Mouse (Mus musculus) embryonic facial prominence, embryonic 10.5 days (tissue): ENCODE measurements around the gene Stim1. TPM values are rescaled to one million over a fixed set of nuclear protein-coding genes. Genes with fewer than 3 reads are reported as not detected.

Experiments used
- DNase-seq: peaks from one replicate; pipeline ENCODE4 v3.0.0-alpha.2; 2017; ENCODE audit warnings: low spot score
- H3K27ac ChIP-seq: fragments of 300-500 bp; sonication (generic); replicated peaks from 2 replicates; pipeline ENCODE4 v1.5.1; 2016; ENCODE audit warnings: mild to moderate bottlenecking
- H3K27me3 ChIP-seq: fragments of 300-500 bp; sonication (generic); replicated peaks from 2 replicates; pipeline ENCODE4 v1.6.1; 2016; ENCODE audit warnings: low read depth, mild to moderate bottlenecking; ENCODE audit not compliant: poor library complexity, severe bottlenecking
- H3K36me3 ChIP-seq: fragments of 300-500 bp; sonication (generic); replicated peaks from 2 replicates; pipeline ENCODE4 v1.6.1; 2016; ENCODE audit warnings: mild to moderate bottlenecking, moderate library complexity
- H3K4me1 ChIP-seq: fragments of 300-500 bp; sonication (generic); 2 replicates; pipeline ENCODE4 v1.6.1; 2016
- H3K4me3 ChIP-seq: fragments of 300-500 bp; sonication (generic); 2 replicates; pipeline ENCODE4 v1.5.1; 2016; ENCODE audit warnings: mild to moderate bottlenecking, moderate library complexity
- H3K9me3 ChIP-seq: fragments of 300-500 bp; sonication (generic); 2 replicates; pipeline ENCODE4 v1.6.1; 2016; ENCODE audit warnings: mild to moderate bottlenecking
- WGBS: fragments of 180-500 bp; shearing (Covaris S2); methylation state at CpG from one replicate; pipeline ENCODE4 v1.1.7; 2016; 5-methylcytosine and 5-hydroxymethylcytosine counted together
- polyA plus RNA-seq: library from polyadenylated mRNA; unstranded; fragments of >200 nt; fragmentation: Nextera tagmentation; extraction: Ambion mirVana; gene quantifications from 2 replicates; pipeline ENCODE4 v1.2.1, GENCODE M21; 2016

Stim1 gene
- polyA plus RNA-seq, 1 experiment from 2014 or later = 14.6 TPM

DNA sequence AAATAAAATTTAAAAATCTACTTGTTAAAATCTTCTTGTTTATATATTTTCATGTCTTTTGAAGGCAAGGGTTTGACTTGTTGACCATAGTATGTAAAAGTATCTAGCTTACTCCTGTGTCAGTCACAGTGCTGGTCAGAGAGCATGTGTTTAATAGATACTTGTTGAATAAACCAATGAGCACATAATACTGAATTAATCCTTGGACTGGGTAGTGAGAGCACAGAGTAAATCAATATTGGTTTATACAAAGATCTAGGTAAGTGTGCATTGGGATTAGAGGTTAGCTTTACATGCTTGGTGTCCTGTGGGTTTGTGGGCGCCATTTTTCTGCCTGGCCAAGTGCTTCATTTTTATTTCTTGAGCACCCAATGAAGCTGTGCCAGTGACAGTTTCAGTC, 13.8 kb downstream of the Stim1 start:
- no peaks in the 10 kb centered on the region for H3K27me3 ChIP-seq
- no peaks in the 10 kb centered on the region for H3K9me3 ChIP-seq
- 94% methylated on average over 1 of the region's 1 CpGs for WGBS
- H3K4me3 ChIP-seq = no peak overlapping the region
- H3K36me3 ChIP-seq = no peaks in the 10 kb centered on the region
- no peaks in the 10 kb centered on the region for H3K4me1 ChIP-seq
- H3K27ac ChIP-seq = no peak overlapping the region
- DNase-seq = no peak

DNA sequence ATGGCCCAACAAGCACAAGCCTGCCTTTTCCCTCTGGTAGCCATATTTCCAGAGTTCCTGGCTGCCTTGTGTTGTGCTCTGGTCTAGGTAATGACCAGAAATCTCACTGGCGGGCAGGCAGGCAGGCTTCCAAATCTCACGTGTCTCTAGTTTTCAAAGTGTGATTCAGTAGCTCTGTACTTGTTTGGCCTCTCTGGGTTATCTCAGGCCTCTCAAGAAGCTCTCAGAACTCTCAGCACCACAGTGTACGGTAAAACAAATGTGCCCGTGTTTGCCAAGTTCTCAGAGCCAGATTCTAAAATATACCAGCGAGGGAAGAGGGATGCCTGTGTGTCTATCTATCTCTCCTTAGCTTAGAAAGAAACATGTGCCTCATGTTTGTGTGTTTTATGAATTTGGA, 14.7 kb downstream of the Stim1 start:
- whole genome bisulfite sequencing = 85% methylated on average over 5 of the region's 5 CpGs
- DNase-seq = no peak
- Histone ChIP-seq H3K9me3 (no peaks in the 10 kb centered on the region), H3K27me3 (no peaks in the 10 kb centered on the region), H3K27ac (no peak overlapping the region), H3K4me3 (no peak overlapping the region), H3K36me3 (no peaks in the 10 kb centered on the region), H3K4me1 (no peaks in the 10 kb centered on the region)

- no peak for DNase-seq
- Histone ChIP-seq H3K27me3 (no peaks in the 10 kb centered on the region), H3K4me1 (peaks cover 8% of the 10 kb centered on the region), H3K36me3 (no peaks in the 10 kb centered on the region), H3K27ac (no peak overlapping the region), H3K4me3 (no peak overlapping the region), H3K9me3 (no peaks in the 10 kb centered on the region)
- WGBS = 82% methylated on average over 6 of the region's 6 CpGs
Measured at GRCm38 (mm10) chr7:102289466-102289865, 21.9 kb downstream of the Stim1 start.

- WGBS = 95% methylated on average over 3 of the region's 3 CpGs
- Histone ChIP-seq H3K27ac (no peak overlapping the region), H3K4me3 (no peak overlapping the region), H3K36me3 (no peaks in the 10 kb centered on the region), H3K4me1 (peaks cover 8% of the 10 kb centered on the region), H3K27me3 (no peaks in the 10 kb centered on the region), H3K9me3 (no peaks in the 10 kb centered on the region)
- DNase-seq = no peak
Measured at GRCm38 (mm10) chr7:102292228-102292627, 24.6 kb downstream of the Stim1 start.

DNA sequence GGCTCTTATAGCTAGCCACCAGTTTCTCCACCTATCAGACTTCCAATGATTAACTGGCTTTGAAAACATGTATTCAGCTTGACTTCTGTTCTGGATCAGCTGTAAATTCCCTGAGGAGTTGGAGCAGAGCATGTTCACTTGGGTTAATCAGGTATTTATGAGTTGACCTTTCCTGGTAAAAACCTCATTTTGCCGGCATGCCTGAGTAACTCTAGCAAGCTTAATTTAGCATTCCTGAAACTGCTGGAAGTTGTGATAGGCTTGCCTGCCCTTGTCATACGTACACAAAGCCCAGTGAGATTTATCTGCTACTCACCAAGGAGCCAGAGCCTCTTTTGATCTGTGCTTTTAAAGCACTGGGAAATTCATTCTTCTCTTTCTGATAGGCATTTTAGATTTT, 25.6 kb downstream of the Stim1 start:
- Histone ChIP-seq H3K36me3 (no peaks in the 10 kb centered on the region), H3K4me3 (no peak overlapping the region), H3K9me3 (no peaks in the 10 kb centered on the region), H3K4me1 (peaks cover 8% of the 10 kb centered on the region), H3K27me3 (no peaks in the 10 kb centered on the region), H3K27ac (no peak overlapping the region)
- 24% methylated on average over 2 of the region's 2 CpGs for WGBS
- no peak for DNase-seq

DNA sequence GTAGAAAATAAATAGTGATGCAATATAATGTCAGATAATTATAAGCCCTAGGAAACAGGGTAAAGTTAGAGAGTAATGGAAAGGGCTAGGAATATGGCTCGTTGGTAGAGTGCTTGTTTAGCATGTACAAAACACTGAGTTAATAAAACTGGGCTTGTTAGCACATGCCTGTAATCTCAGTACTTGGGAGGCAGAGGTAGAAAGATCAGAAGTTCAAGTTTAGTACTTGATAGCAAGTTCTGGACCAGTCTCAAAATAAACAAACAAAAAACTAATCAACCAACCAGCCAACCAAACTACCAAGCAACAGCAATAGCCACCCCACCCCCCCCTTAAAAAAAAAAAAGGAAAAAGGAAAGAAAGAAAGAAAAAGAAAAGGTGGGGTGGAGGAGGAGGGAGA, 33.2 kb downstream of the Stim1 start:
- 87% methylated on average over 1 of the region's 1 CpGs for WGBS
- Histone ChIP-seq H3K4me3 (no peak overlapping the region), H3K27me3 (no peaks in the 10 kb centered on the region), H3K36me3 (no peaks in the 10 kb centered on the region), H3K27ac (no peak overlapping the region), H3K9me3 (no peaks in the 10 kb centered on the region), H3K4me1 (no peaks in the 10 kb centered on the region)
- DNase-seq = no peak

DNA sequence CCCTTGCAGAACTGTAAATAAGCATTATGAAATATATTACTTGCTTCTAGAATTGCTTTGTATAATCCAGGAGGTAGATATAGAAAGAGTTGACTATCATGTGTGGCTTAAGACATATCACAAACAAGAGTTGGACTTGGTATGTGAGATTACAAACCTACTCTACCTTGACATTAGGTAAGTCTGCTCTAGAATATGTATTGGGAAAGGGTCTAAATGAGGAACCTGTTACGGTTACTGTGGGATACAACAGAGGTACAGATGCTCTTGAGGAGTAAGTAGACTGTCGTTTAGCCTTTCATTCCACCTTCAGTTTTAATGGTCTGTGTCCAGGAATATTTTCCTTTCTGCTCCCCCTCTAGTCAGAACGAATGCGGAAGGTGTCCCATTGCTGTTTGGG, 34.9 kb downstream of the Stim1 start:
- Histone ChIP-seq H3K4me3 (no peak overlapping the region), H3K27ac (no peak overlapping the region), H3K27me3 (no peaks in the 10 kb centered on the region), H3K4me1 (no peaks in the 10 kb centered on the region), H3K36me3 (no peaks in the 10 kb centered on the region), H3K9me3 (no peaks in the 10 kb centered on the region)
- 89% methylated on average over 4 of the region's 4 CpGs for WGBS
- DNase-seq = no peak

GRCm38 (mm10) chr7:102305596-102305995, 38.0 kb downstream of the Stim1 start:
- no peaks in the 10 kb centered on the region for H3K9me3 ChIP-seq
- H3K27me3 ChIP-seq = no peaks in the 10 kb centered on the region
- H3K4me3 ChIP-seq = no peak overlapping the region
- no peaks in the 10 kb centered on the region for H3K36me3 ChIP-seq
- DNase-seq = no peak
- H3K4me1 ChIP-seq = peaks cover 1% of the 10 kb centered on the region
- no peak overlapping the region for H3K27ac ChIP-seq
- 86% methylated on average over 2 of the region's 2 CpGs for WGBS

DNA sequence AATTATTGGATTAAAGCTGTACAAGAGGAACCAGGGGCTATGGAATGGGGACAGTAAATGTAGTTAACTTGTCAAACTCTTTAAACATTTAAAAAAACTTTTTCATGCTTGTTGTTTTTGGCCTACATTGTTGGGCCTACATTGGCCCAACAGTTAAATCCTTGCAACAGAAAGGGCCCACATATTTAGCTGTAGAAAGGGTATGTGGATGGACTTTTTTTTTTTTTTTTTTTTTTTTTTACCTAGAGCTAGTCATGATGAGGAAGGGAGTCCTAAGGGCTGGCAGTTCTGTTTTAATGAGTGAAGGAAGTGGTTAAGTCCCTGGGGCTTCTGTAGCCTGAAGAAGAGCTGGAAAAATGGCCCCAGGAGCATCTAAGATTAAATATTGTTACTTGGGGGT, 42.7 kb downstream of the Stim1 start:
- Histone ChIP-seq H3K9me3 (no peaks in the 10 kb centered on the region), H3K27ac (no peak overlapping the region), H3K4me3 (no peak overlapping the region), H3K4me1 (peaks cover 17% of the 10 kb centered on the region), H3K27me3 (no peaks in the 10 kb centered on the region), H3K36me3 (no peaks in the 10 kb centered on the region)
- DNase-seq = no peak

GRCm38 (mm10) chr7:102310821-102311220, 43.2 kb downstream of the Stim1 start:
- Histone ChIP-seq H3K9me3 (no peaks in the 10 kb centered on the region), H3K4me3 (no peak overlapping the region), H3K4me1 (peaks cover 17% of the 10 kb centered on the region), H3K36me3 (no peaks in the 10 kb centered on the region), H3K27me3 (no peaks in the 10 kb centered on the region), H3K27ac (no peak overlapping the region)
- no peak for DNase-seq
- 69% methylated on average over 5 of the region's 5 CpGs for WGBS

GRCm38 (mm10) chr7:102312840-102313534, 45.4 kb downstream of the Stim1 start:
- H3K4me3 ChIP-seq = no peak overlapping the region
- H3K4me1 ChIP-seq = peaks cover 20% of the 10 kb centered on the region
- 77% methylated on average over 4 of the region's 4 CpGs for WGBS
- no peaks in the 10 kb centered on the region for H3K9me3 ChIP-seq
- no peaks in the 10 kb centered on the region for H3K36me3 ChIP-seq
- DNase-seq = no peak
- no peaks in the 10 kb centered on the region for H3K27me3 ChIP-seq
- no peak overlapping the region for H3K27ac ChIP-seq

GRCm38 (mm10) chr7:102313535-102313863, 45.9 kb downstream of the Stim1 start:
- Histone ChIP-seq H3K4me3 (no peak overlapping the region), H3K27me3 (no peaks in the 10 kb centered on the region), H3K9me3 (no peaks in the 10 kb centered on the region), H3K4me1 (peaks cover 20% of the 10 kb centered on the region), H3K27ac (no peak overlapping the region), H3K36me3 (no peaks in the 10 kb centered on the region)
- DNase-seq = no peak
- 72% methylated on average over 2 of the region's 2 CpGs for WGBS

- no peaks in the 10 kb centered on the region for H3K9me3 ChIP-seq
- peak; percentile 30 for DNase-seq
- H3K36me3 ChIP-seq = no peaks in the 10 kb centered on the region
- H3K4me1 ChIP-seq = peaks cover 20% of the 10 kb centered on the region
- 42% methylated on average over 1 of the region's 1 CpGs for WGBS
- no peaks in the 10 kb centered on the region for H3K27me3 ChIP-seq
- H3K4me3 ChIP-seq = no peak overlapping the region
- H3K27ac ChIP-seq = no peak overlapping the region
Measured at GRCm38 (mm10) chr7:102314107-102314506, 46.5 kb downstream of the Stim1 start.

- no peak for DNase-seq
- no peak overlapping the region for H3K4me3 ChIP-seq
- H3K27me3 ChIP-seq = no peaks in the 10 kb centered on the region
- peaks cover 20% of the 10 kb centered on the region for H3K4me1 ChIP-seq
- no peaks in the 10 kb centered on the region for H3K9me3 ChIP-seq
- no peak overlapping the region for H3K27ac ChIP-seq
- H3K36me3 ChIP-seq = no peaks in the 10 kb centered on the region
Measured at GRCm38 (mm10) chr7:102314908-102315307, 47.3 kb downstream of the Stim1 start.
